Mouse (Mus musculus): ENCODE data around the gene Krt10.

The Krt10 gene

DNA sequence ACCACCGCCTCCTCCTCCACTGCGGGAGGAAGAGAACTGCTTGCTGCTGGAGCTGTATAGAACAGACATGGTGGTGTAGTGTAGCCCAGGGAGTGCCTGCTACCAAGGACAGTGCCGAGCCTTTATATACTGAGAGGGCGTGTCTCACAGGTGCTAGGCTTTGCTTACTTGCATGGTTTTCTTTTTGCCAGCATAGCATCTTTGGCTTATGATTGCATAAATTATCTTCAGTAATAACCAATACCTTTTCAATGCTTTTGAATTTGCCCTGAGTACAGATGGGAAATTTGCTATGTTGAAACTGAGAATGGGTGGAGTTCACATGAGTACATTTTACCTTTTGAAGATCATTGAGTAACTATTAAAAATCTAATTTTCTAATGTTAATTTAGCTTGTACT lies at the start of gene Krt10:
Gene Krt10 (minus strand): TSS at position 101 of the 400 bp plus-strand sequence.
- no peak for DNase-seq (ENCODE audit: low spot score in 2 of 2)

DNA sequence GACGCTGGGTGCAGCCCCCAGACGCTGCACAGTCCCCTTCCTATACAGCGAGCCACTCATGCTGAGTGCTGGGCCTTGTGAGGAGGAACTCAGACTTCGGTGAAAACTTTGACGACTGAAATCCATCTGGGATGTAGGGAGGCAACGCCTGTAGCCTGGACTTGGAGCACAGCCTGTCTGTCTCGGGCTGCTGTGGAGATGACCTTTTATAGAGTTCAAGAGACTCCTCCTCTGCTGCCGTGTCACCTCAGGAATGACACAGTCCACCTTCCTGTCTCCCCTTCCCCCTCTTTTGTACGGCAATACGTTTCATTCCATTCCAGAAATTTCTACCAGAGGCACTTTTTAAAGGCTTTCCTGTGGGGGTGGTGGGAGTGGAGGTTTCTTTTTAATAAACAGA lies 48.8 kb upstream of the Krt10 start, which contains the start of gene Krt20:
Gene Krt20 (minus strand): TSS at position 179 of the 400 bp plus-strand sequence.
- DNase-seq (ENCODE audit: low spot score in 2 of 2): no peak

DNA sequence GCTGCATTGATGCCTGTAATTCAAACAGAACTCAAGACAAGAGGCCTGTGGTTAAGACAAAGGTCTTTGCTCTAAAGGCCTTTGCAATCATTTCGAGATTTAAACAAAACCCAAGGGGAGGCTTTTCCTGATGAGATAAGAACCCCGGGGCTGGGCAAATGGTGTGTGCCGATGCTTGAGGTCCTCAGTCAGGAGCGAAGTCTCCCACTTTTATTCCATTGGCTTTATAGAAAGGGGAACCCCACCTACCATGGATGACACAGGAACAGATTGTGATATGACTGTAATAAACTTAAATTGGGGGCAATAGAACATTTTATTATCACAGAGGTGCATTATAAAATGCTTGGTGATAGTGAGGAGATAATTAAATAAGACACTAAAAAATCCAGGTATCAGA lies 47.5 kb upstream of the Krt10 start:
- no peak for DNase-seq (ENCODE audit: low spot score in 2 of 2)

DNA sequence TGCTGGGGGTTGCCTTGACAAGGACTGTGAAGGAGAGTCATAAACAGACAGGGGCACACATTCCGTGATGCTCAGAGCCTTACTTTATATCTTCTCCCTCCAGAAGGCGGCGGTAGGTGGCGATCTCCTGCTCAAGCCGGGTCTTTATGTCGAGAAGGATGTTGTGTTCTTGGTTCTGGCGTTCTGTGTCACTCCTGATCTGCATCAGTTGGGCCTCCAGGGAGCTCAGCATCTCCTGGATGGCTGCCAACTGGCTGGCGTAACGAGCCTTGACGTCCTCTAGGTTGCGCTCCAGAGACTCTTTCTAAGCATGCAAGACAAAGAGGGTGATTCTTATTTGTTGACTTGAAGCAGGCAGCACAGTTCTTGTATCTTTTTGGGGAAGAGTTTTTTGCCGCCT lies 41.5 kb upstream of the Krt10 start:
- no peak for DNase-seq (ENCODE audit: low spot score in 2 of 2)

DNA sequence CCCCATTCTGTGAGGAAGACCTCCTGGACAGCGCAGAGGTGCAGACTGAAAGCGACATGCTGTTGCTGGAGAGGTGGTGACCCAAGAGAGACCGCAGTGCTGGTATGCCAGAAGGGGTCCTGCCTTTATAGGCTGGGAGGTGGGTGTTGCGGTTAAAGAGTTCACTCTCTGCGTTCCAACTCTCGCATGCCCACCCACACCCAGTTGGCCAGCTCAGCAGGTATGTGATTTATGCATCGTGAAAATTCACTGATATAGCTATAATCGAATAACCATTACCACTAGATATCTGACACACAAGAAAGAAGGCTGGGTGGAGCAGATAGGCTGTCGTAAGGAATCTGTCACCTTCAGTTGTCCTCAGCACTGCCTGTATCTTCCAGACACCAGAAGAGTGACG lies 33.0 kb upstream of the Krt10 start, which contains the start of gene Krt12:
Gene Krt12 (minus strand): TSS at position 101 of the 400 bp plus-strand sequence.
- DNase-seq (ENCODE audit: low spot score in 2 of 2): no peak

DNA sequence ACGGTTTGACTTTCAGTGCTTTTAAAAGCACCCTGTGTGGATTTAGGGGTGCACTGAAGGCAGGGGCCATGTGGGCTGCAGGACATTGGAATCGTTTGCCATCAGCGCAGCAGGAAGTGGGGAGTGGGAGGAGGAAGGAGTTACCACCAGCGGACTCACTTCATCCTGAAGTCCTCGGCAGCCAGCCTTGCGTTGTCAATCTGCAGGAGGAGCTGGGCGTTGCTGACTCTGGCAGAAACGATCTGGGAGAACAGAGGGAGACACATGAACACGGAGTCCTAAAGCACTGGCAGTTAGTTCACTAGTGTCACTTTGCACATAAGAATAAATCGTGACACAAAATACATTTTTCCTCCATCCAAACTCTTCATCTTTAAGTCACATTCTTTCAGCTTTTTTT lies 31.4 kb upstream of the Krt10 start:
- DNase-seq (ENCODE audit: low spot score in 2 of 2): no peak

DNA sequence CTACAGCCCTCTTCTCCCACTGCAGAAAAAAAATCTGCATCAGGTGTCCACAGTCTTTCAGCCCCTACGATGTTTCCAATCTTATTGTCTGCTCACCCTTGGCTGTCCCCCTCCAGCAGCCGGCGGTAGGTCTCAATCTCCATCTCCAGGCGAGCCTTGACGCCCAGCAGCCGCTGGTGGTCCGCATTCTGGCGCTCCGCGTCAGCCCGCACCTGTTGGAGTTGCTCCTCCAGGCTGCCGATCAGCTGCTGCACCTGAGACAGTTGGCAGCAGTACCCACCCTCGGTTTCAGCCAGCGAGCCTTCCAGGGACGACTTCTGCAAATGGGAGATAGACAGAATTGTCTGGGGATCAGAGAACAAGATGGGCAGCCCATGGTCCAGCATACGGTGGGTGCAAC lies 28.7 kb upstream of the Krt10 start:
- no peak for DNase-seq (ENCODE audit: low spot score in 2 of 2)

DNA sequence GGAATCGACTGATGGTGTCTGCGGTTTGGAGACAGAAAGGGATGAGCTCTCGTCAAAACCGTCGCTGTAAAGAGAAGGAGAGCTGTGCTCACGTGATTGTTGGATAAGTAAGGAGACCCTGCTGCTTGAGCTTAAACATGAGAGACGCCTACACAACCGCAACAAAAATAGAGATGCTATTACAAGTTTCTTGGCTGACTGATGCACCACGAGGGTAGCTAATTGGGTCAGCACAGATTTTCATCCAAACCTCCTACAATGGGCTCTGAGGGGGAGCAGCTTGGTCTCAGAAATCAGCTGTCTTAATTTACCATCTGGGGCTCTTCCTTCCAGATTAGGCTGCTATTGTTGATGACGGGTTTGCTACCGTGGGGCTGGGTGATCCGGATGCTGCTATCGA lies 27.7 kb upstream of the Krt10 start:
- no peak for DNase-seq (ENCODE audit: low spot score in 2 of 2)

DNA sequence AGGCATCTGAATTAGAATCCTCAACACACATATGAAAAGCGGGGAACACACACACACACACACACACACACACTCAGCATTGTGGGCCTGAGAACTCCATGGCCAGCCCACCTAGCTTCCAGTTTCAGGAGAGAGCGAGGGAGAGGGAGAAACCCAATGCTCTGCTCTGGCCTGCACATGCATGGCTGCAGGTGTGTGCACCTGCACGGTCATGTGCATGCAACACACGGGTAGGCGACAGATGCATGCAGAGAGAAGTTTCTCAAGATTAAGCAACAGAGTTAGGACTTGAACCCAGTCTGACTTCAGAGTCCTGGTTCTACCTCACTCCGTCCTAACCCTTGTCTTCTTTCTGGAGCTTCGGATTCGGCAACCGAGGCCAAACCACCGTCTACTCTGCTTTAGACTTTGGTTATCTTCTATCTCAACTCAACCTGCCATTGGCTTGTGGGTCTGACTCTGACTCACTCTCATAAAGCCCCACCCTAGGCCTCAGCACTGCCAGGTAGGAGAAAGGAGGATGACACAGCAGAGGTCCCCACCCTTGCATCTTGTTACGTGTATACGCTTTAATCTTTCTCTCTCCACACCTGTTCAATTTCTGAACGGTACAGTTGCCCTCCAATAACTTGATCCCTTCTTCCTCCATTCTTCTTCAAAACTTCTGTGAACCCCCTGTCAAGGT lies 25.4 kb upstream of the Krt10 start:
- DNase-seq (ENCODE audit: low spot score in 2 of 2): no peak

DNA sequence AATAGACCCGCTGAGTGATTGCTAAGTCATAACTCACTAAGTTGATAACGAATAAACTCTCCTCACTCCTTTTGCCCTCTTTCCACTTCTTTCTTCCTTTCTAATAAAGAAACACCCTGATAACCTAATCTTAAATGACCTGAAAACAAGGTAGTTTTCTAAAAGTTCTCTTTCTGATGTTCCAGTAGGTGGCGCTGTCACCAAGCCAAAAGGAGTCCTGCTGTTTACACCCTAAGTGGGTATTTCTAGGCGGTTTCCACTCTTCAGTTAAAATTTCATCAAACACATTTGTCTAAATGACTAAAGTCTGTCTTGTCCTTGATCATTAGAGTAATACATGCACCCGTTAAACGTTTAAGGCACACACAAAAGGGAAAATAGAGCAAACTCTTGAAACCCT lies 24.1 kb upstream of the Krt10 start:
- no peak for DNase-seq (ENCODE audit: low spot score in 2 of 2)

DNA sequence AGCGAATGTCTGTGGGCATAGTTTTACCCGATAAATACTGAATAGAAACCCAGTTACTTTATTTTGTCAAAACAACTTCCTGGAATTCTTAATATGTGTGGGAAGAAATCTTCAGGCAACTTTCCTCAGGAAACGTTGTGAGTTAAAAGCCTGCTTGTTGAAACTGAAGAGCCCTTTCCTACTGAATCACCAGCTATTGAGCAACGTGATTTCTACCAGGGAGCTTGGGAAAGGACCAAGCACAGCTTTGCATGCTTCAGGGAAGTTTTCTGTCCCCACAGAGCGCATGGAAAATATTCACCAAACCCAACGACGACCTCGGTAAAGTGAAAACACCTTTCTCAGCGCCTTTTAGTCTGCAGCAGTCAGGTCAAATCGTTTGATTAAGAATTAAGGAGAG lies 17.0 kb upstream of the Krt10 start:
- no peak for DNase-seq (ENCODE audit: low spot score in 2 of 2)

DNA sequence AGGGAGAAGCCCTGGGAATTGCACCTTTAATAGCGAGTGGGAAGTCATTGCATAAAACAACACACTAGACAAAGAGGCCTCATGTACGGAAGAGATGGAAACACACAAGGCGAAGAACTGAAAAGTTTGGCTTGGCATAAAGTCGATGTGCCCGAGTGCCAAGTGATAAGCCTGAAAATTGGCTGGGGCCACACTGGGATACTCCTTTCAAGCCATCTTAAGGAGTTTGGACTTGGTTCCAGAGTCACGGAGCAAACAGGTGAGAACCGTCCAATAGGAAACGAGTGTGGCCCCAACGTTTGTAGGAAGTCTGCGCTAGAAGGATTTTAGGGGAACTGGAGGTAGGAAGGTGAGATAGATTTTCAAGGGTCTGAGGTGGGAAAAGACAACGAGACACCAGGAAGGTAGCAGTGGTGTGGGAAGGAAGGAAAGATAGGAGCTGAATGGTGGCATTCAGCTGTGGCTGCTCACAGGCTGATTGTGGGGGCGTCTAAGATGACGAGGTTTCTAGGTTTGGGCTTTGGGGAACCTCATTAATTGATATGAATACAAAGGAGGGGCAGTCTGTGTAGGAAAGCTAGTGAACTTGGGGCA lies 10.9 kb upstream of the Krt10 start:
- DNase-seq (ENCODE audit: low spot score in 2 of 2): no peak

DNA sequence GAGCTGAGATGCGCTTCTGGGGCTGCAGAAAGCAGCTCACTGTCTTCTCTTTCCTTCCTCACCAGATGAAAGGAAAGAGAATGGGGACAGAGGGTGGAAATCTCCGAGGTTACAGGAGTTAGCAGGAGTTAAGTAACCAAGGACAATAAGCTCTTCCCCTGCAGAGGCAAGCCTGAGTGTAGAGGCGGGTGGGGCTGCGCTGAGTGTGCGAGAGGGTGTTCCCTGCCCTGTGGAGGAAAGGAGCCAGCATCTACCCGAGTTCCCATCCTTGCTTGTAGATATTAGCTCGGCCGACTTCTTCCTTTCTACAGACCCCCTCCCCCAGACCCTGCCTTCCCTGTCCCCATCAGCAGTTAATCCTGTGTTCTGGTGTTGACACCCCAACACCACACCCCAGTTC lies 9.7 kb upstream of the Krt10 start:
- DNase-seq (ENCODE audit: low spot score in 2 of 2): no peak

DNA sequence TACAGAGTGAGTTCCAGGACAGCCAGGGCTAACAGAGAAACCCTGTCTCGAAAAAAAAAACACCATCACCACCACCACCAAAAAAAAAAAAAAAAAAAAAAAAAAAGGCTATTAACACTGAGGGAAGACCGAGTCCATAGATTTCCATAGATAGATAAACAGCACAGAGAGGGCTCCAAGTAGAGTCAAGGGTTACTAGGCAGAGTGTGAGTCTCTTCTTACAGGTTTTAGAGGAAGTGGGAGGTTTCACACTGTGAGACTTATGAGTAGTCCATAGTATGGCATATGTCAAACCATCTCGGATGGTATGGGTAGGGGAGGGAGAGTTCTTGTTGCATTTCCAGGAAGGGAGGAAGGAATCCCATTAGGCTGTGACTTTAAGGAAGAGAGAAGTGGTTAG lies 8.9 kb upstream of the Krt10 start:
- no peak for DNase-seq (ENCODE audit: low spot score in 2 of 2)

DNA sequence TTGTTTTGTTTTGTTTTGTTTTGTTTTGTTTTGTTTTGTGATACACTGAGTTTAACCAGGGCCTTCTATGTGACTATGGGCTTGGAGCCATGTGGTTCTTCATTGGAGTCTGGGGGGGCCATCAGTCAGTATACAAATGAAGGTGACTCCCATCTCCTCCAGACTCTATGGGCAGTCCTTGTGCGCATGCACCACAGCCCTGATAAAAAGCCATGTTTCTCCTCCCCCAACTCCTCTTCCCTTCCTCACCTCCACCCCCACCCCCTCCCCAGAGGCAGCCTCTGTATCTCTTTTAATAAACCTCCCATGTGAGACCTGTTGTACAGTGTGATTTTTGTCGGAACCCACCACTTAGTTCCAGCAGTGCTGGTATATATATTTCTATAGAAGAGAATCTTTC lies 7.5 kb upstream of the Krt10 start:
- no peak for DNase-seq (ENCODE audit: low spot score in 2 of 2)

DNA sequence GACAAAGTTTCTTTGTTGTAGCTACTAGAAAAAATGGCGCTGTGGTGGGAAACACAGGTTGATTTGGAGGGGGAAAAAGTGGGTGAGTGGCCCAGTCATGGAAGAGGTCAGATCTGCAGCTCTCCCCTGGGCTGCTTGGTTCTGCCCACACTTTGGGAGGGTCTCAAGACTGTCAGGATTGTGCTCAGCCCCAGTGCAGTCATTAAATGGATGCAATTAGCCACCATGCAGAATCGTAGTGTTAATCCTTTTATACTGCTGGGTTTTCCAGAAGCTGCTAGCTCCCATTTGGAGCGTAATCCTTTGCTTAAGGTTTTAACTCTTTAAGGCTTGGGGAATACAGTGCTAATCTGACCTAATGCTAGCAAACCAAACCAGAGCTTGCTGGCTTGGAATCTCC lies 6.9 kb upstream of the Krt10 start:
- no peak for DNase-seq (ENCODE audit: low spot score in 2 of 2)

DNA sequence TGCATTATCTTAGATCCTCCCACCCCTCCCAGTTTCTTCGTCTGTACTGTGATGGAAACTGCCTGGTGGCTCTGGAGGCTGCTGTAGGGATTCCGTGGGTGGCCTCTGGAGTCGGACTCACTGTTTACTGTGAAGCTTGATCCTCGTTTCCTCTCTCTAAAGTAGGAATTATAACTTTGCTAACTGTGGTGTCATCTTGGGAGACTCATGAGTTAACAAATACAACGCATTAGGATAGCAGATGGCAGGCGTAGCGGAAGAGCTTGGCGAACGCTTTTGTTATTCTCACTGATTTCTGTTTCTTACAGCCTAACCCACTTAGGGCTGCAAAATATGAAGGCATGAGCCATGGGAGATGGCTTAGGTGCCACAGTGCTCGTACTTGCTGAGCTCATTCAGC lies 3.3 kb upstream of the Krt10 start:
- DNase-seq (ENCODE audit: low spot score in 2 of 2): no peak

DNA sequence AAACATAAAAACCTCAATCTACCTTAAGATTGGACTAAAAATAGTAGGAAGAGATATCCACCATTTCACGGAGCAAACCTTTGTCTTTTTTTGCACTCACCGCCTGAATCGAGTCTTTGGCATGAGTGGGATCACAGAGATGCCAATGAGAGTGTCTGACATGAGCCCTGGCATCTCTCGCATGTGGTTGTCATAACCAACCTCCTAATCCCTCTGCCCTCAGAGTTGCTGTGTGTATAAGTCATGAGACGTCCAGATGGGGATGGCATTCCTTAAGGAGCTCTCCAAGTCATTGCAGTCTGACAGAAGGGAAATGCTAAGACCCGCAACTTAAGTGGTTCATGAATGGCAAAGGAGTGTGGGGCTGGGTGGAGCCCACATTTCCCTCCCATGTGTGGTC lies 2.2 kb upstream of the Krt10 start:
- DNase-seq (ENCODE audit: low spot score in 2 of 2): no peak

DNA sequence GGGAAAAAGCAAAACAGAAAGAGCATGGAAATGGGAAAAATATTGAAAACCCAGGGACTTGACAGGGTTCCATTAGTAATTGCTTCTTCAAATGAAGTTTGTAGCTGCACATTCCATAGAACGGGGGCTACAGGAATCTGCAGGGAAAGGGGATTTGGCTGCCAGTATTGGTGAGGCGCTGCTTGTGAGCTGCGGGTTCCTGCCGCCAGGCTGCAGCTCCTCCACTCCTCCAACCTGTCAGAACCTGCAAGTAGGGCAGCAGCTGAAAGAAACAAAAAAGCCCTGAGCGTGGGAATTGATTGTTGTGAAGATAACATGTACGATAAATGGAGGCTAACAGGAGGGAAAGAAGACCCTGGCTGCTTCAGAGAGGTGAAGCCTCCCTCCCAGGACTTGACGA lies 1.7 kb upstream of the Krt10 start:
- no peak for DNase-seq (ENCODE audit: low spot score in 2 of 2)

DNA sequence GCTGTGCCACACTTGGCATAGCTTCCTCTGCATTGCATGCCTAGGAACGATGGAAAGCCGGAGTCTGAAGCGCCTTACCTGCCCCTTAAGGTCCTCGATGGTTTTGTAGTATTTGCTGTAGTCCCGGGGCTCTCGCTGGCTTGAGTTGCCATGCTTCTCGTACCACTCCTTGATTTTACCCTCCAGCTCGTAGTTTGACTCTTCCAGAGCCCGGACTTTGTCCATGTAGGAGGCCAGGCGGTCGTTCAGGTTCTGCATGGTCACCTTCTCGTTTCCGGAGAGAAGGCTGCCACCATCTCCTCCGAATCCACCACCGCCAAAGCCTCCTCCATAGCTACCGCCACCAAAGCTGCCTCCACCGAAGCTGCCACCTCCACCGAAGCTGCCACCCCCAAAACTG lies 503 bp downstream of the Krt10 start:
- no peak for DNase-seq (ENCODE audit: low spot score in 2 of 2)

DNA sequence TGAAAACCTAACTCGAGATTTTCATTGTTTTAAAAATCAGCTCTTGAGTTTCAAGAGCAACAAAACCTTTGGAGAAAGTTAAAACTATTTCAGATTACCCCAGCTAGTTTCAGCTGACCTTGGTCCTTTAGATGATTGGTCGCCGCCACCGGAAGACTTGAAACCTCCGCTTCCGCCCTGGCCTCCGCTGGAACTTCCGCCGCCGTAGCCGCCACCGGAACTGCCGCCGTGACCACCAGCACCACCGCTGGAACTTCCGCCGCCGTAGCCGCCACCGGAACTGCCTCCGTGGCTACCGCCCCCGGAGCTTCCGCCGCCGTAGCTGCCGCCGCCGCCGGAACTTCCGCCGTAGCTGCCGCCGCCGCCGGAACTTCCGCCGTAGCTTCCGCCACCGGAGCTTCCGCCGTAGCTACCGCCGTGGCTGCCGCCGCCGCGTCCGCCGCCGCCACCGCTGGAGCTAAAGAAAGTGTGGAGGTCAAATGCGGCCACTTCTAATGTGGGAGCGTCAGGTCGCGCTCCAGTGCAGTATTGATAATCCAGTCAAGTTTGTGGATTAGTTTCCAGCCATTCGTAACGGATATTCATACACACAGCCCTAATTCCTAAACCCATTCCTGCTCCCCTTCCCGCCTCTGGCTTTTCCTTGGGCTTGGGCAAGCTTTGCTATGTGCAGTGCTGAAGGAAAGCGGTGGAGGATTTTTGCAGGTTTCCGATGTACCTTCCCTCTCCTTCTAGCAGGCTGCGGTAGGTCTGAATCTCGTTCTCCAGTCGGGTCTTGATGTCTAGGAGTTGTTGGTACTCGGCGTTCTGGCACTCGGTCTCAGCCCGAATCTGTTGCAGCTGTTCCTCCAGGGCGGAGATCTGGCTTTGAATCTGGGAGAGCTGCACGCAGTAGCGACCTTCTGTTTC lies 3.1 kb downstream of the Krt10 start:
- DNase-seq (ENCODE audit: low spot score in 2 of 2): peak; percentile 91 to 92

DNA sequence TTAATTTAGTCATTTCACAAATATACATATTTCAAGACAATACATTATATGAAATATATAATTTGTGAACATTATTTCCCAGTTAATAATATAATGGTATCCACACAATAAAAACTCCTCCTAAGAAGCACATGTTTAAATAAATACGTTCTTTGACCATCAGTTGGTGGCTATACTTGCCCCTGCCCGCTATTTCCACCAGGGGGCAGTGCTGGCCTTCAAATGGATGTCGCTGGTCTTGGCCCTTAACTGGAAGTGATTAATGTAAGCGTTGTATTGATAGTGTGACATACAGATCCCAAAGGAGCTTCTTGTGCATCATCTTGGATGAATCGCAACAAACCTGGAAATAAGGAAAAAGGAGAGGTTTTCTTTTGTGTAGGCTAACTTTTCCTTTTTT lies 9.6 kb downstream of the Krt10 start:
- DNase-seq (ENCODE audit: low spot score in 2 of 2): peak; percentile 18 to 56

DNA sequence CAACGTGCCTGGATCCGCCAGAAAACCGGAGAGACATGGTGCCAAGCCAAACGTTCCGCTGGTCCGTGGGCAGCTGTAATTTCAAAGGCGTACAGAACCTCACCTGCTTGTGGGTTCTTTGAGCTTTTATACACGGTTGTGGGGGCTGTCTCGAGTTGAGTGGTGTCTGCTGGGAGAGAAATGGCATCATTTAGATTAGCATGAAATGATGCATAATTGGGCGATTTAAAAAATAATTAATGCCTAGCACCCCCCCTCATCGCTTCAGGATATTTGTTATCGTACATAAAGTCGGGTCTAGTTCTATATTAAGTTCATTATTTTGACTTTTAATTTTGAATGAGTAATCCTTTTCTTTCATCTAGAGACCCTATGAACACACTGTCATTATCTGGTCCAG lies 14.4 kb downstream of the Krt10 start, which contains the start of gene Krt28:
Gene Krt28 (minus strand): TSS at position 101 of the 400 bp plus-strand sequence.
- DNase-seq (ENCODE audit: low spot score in 2 of 2): no peak
